Mouse (Mus musculus): ENCODE data around the gene Map7. TPM values are rescaled to one million over a fixed set of nuclear protein-coding genes. Genes with fewer than 3 reads are reported as not detected.

Map7 gene
- polyA plus RNA-seq, 1 experiment, result 108 TPM

- H3K9ac ChIP-seq (ENCODE audit: low read depth, poor library complexity, severe bottlenecking), result no peak overlapping the region
- H3K27me3 ChIP-seq (ENCODE audit: control insufficient read depth, insufficient read depth, low read length, poor library complexity, severe bottlenecking), result no peaks in the 10 kb centered on the region
- no peaks in the 10 kb centered on the region for H3K9me3 ChIP-seq (replicated peaks; ENCODE audit: control insufficient read depth, insufficient read depth, low read length, poor library complexity, severe bottlenecking)
- TF ChIP-seq POLR2A (IDR thresholded peaks at IDR 0.05; ENCODE audit: insufficient read depth, low read length) (no peak), EP300 (IDR thresholded peaks at IDR 0.05; ENCODE audit: insufficient read depth, low read depth, low read length) (no peak), CTCF (IDR thresholded peaks at IDR 0.05; ENCODE audit: low read depth, low read length) (no peak)
- peaks cover under 1% of the 10 kb centered on the region for H3K4me1 ChIP-seq (ENCODE audit: control insufficient read depth, insufficient read depth, low read length)
- no peak overlapping the region for H3K27ac ChIP-seq (ENCODE audit: insufficient read depth, low read length)
- peaks cover 18% of the 10 kb centered on the region for H3K36me3 ChIP-seq (ENCODE audit: control insufficient read depth, insufficient read depth, low read length, poor library complexity, severe bottlenecking)
- no peak overlapping the region for H3K4me3 ChIP-seq (ENCODE audit: low read depth, low read length)
Observed at GRCm38 (mm10) chr10:20249091-20249490, 100.8 kb downstream of the Map7 start.

- Histone ChIP-seq H3K27ac (ENCODE audit: insufficient read depth, low read length) (no peak overlapping the region), H3K9ac (ENCODE audit: low read depth, poor library complexity, severe bottlenecking) (no peak overlapping the region), H3K27me3 (ENCODE audit: control insufficient read depth, insufficient read depth, low read length, poor library complexity, severe bottlenecking) (no peaks in the 10 kb centered on the region), H3K4me1 (ENCODE audit: control insufficient read depth, insufficient read depth, low read length) (no peaks in the 10 kb centered on the region), H3K36me3 (ENCODE audit: control insufficient read depth, insufficient read depth, low read length, poor library complexity, severe bottlenecking) (0 out of 2 replicates have a peak, but pooled peaks cover 2% of the 10 kb centered on the region), H3K4me3 (ENCODE audit: low read depth, low read length) (no peak overlapping the region), H3K9me3 (replicated peaks; ENCODE audit: control insufficient read depth, insufficient read depth, low read length, poor library complexity, severe bottlenecking) (no peaks in the 10 kb centered on the region)
- TF ChIP-seq POLR2A (IDR thresholded peaks at IDR 0.05; ENCODE audit: insufficient read depth, low read length) (no peak), CTCF (IDR thresholded peaks at IDR 0.05; ENCODE audit: low read depth, low read length) (no peak), EP300 (IDR thresholded peaks at IDR 0.05; ENCODE audit: insufficient read depth, low read depth, low read length) (no peak)
Observed at GRCm38 (mm10) chr10:20255579-20255978, 107.3 kb downstream of the Map7 start.

- H3K4me3 ChIP-seq (ENCODE audit: low read depth, low read length), result no peak overlapping the region
- H3K4me1 ChIP-seq (ENCODE audit: control insufficient read depth, insufficient read depth, low read length), result no peaks in the 10 kb centered on the region
- TF ChIP-seq POLR2A (IDR thresholded peaks at IDR 0.05; ENCODE audit: insufficient read depth, low read length) (no peak), EP300 (IDR thresholded peaks at IDR 0.05; ENCODE audit: insufficient read depth, low read depth, low read length) (no peak), CTCF (IDR thresholded peaks at IDR 0.05; ENCODE audit: low read depth, low read length) (no peak)
- H3K9me3 ChIP-seq (replicated peaks; ENCODE audit: control insufficient read depth, insufficient read depth, low read length, poor library complexity, severe bottlenecking), result no peaks in the 10 kb centered on the region
- no peaks in the 10 kb centered on the region for H3K27me3 ChIP-seq (ENCODE audit: control insufficient read depth, insufficient read depth, low read length, poor library complexity, severe bottlenecking)
- H3K27ac ChIP-seq (ENCODE audit: insufficient read depth, low read length), result no peak overlapping the region
- no peak overlapping the region for H3K9ac ChIP-seq (ENCODE audit: low read depth, poor library complexity, severe bottlenecking)
- no peaks in the 10 kb centered on the region for H3K36me3 ChIP-seq (ENCODE audit: control insufficient read depth, insufficient read depth, low read length, poor library complexity, severe bottlenecking)
Observed at GRCm38 (mm10) chr10:20257054-20257643, 108.9 kb downstream of the Map7 start.

GRCm38 (mm10) chr10:20257721-20258720, 109.8 kb downstream of the Map7 start:
- H3K4me3 ChIP-seq (ENCODE audit: low read depth, low read length), result no peak overlapping the region
- no peak overlapping the region for H3K27ac ChIP-seq (ENCODE audit: insufficient read depth, low read length)
- TF ChIP-seq CTCF (IDR thresholded peaks at IDR 0.05; ENCODE audit: low read depth, low read length) (no peak), EP300 (IDR thresholded peaks at IDR 0.05; ENCODE audit: insufficient read depth, low read depth, low read length) (no peak), POLR2A (IDR thresholded peaks at IDR 0.05; ENCODE audit: insufficient read depth, low read length) (no peak)
- no peaks in the 10 kb centered on the region for H3K36me3 ChIP-seq (ENCODE audit: control insufficient read depth, insufficient read depth, low read length, poor library complexity, severe bottlenecking)
- H3K9me3 ChIP-seq (replicated peaks; ENCODE audit: control insufficient read depth, insufficient read depth, low read length, poor library complexity, severe bottlenecking), result no peaks in the 10 kb centered on the region
- no peaks in the 10 kb centered on the region for H3K27me3 ChIP-seq (ENCODE audit: control insufficient read depth, insufficient read depth, low read length, poor library complexity, severe bottlenecking)
- H3K4me1 ChIP-seq (ENCODE audit: control insufficient read depth, insufficient read depth, low read length), result no peaks in the 10 kb centered on the region
- no peak overlapping the region for H3K9ac ChIP-seq (ENCODE audit: low read depth, poor library complexity, severe bottlenecking)

- TF ChIP-seq EP300 (IDR thresholded peaks at IDR 0.05; ENCODE audit: insufficient read depth, low read depth, low read length) (no peak), POLR2A (IDR thresholded peaks at IDR 0.05; ENCODE audit: insufficient read depth, low read length) (no peak), CTCF (IDR thresholded peaks at IDR 0.05; ENCODE audit: low read depth, low read length) (no peak)
- Histone ChIP-seq H3K27ac (ENCODE audit: insufficient read depth, low read length) (no peak overlapping the region), H3K9ac (ENCODE audit: low read depth, poor library complexity, severe bottlenecking) (no peak overlapping the region), H3K4me3 (ENCODE audit: low read depth, low read length) (no peak overlapping the region), H3K4me1 (ENCODE audit: control insufficient read depth, insufficient read depth, low read length) (no peaks in the 10 kb centered on the region), H3K36me3 (ENCODE audit: control insufficient read depth, insufficient read depth, low read length, poor library complexity, severe bottlenecking) (no peaks in the 10 kb centered on the region), H3K9me3 (replicated peaks; ENCODE audit: control insufficient read depth, insufficient read depth, low read length, poor library complexity, severe bottlenecking) (no peaks in the 10 kb centered on the region), H3K27me3 (ENCODE audit: control insufficient read depth, insufficient read depth, low read length, poor library complexity, severe bottlenecking) (no peaks in the 10 kb centered on the region)
Observed at GRCm38 (mm10) chr10:20259476-20259875, 111.2 kb downstream of the Map7 start.

GRCm38 (mm10) chr10:20262896-20263295, 114.6 kb downstream of the Map7 start:
- H3K4me3 ChIP-seq (ENCODE audit: low read depth, low read length), result no peak overlapping the region
- no peaks in the 10 kb centered on the region for H3K36me3 ChIP-seq (ENCODE audit: control insufficient read depth, insufficient read depth, low read length, poor library complexity, severe bottlenecking)
- no peaks in the 10 kb centered on the region for H3K4me1 ChIP-seq (ENCODE audit: control insufficient read depth, insufficient read depth, low read length)
- H3K27me3 ChIP-seq (ENCODE audit: control insufficient read depth, insufficient read depth, low read length, poor library complexity, severe bottlenecking), result no peaks in the 10 kb centered on the region
- no peaks in the 10 kb centered on the region for H3K9me3 ChIP-seq (replicated peaks; ENCODE audit: control insufficient read depth, insufficient read depth, low read length, poor library complexity, severe bottlenecking)
- no peak for TF ChIP-seq CTCF (IDR thresholded peaks at IDR 0.05; ENCODE audit: low read depth, low read length)
- no peak for TF ChIP-seq EP300 (IDR thresholded peaks at IDR 0.05; ENCODE audit: insufficient read depth, low read depth, low read length)
- TF ChIP-seq POLR2A (IDR thresholded peaks at IDR 0.05; ENCODE audit: insufficient read depth, low read length), result no peak
- H3K9ac ChIP-seq (ENCODE audit: low read depth, poor library complexity, severe bottlenecking), result no peak overlapping the region
- H3K27ac ChIP-seq (ENCODE audit: insufficient read depth, low read length), result no peak overlapping the region
